Mouse (Mus musculus) hindbrain, embryonic 11.5 days (tissue): ENCODE results near the gene Gm20708. TPM values are rescaled to one million over a fixed set of nuclear protein-coding genes. Genes with fewer than 3 reads are reported as not detected.

Source experiments
- ATAC-seq: fragments of 200-750 bp; cut with Nextera tagmentation; 2 replicates; pipeline ENCODE4 v1.8.0; 2017; ENCODE audit warnings: mild to moderate bottlenecking, moderate TSS enrichment, moderate library complexity; ENCODE audit not compliant: low FRiP score
- DNase-seq: peaks from one replicate; pipeline ENCODE4 v3.0.0-alpha.2; 2015; ENCODE audit warnings: low spot score
- H3K27ac ChIP-seq: fragments of 300-500 bp; sonication (generic); 2 replicates; pipeline ENCODE4 v1.5.1; 2014; ENCODE audit warnings: mild to moderate bottlenecking, low read depth, low read length
- H3K27me3 ChIP-seq: fragments of 300-500 bp; sonication (generic); 2 replicates; pipeline ENCODE4 v1.6.1; 2014; ENCODE audit warnings: mild to moderate bottlenecking, low read length, moderate library complexity, mixed read lengths; ENCODE audit not compliant: control insufficient read depth, insufficient read depth
- H3K36me3 ChIP-seq: fragments of 300-500 bp; sonication (generic); 2 replicates; pipeline ENCODE4 v1.6.1; 2014; ENCODE audit warnings: mild to moderate bottlenecking, low read length, moderate library complexity, mixed read lengths; ENCODE audit not compliant: control insufficient read depth, insufficient read depth
- H3K4me1 ChIP-seq: fragments of 300-500 bp; sonication (generic); replicated peaks from 2 replicates; pipeline ENCODE4 v1.6.1; 2014; ENCODE audit warnings: low read length, mixed read lengths; ENCODE audit not compliant: control insufficient read depth, insufficient read depth
- H3K4me2 ChIP-seq: fragments of 300-500 bp; sonication (generic); replicated peaks from 2 replicates; pipeline ENCODE4 v1.6.1; 2014; ENCODE audit warnings: mild to moderate bottlenecking, low read depth, low read length
- H3K4me3 ChIP-seq: fragments of 300-500 bp; sonication (generic); 2 replicates; pipeline ENCODE4 v1.5.1; 2014; ENCODE audit warnings: low read depth, low read length
- H3K9ac ChIP-seq: fragments of 300-500 bp; sonication (generic); 2 replicates; pipeline ENCODE4 v1.6.1; 2014; ENCODE audit warnings: low read depth, low read length
- H3K9me3 ChIP-seq: fragments of 300-500 bp; sonication (generic); 2 replicates; pipeline ENCODE4 v1.6.1; 2016; ENCODE audit warnings: low read length; ENCODE audit not compliant: control insufficient read depth
- WGBS: fragments of 180-500 bp; shearing (Covaris S2); extraction: QIAGEN DNeasy Blood & Tissue Kit; methylation state at CpG from one replicate; pipeline ENCODE4 v1.1.7; 2014; 5-methylcytosine and 5-hydroxymethylcytosine counted together
- polyA plus RNA-seq: library from polyadenylated mRNA; unstranded; fragments of >200 nt; fragmentation: Nextera tagmentation; extraction: Ambion mirVana; gene quantifications from 2 replicates; pipeline ENCODE4 v1.2.1, GENCODE M21; 2014

Gene Gm20708
- polyA plus RNA-seq: 0.83 and 1.2 TPM in 2 replicates

GRCm38 (mm10) chr11:117809407-117810311 lies at the start of gene Gm20708, which contains the start of gene Syngr2:
Gene Gm20708, plus strand, starts transcription at chr11:117809668.
Gene Syngr2, plus strand, starts transcription at chr11:117809668.
- Histone ChIP-seq H3K4me2 (peak within 1 kb of the TSS; percentile 100), H3K36me3 (no peaks in the 10 kb centered on the region; the same call in 1 of the 2 replicates), H3K27me3 (peaks cover 5% of the 10 kb centered on the region; the same call in 1 of the 2 replicates), H3K9ac (peak within 1 kb of the TSS; percentile 64), H3K27ac (peak within 1 kb of the TSS; percentile 30; the same call in 1 of the 2 replicates), H3K9me3 (no peaks in the 10 kb centered on the region), H3K4me3 (peak within 1 kb of the TSS; percentile 62), H3K4me1 (peaks cover 5% of the 10 kb centered on the region; the same call in 1 of the 2 replicates)
- DNase-seq: peak; percentile 90
- WGBS: under 1% methylated on average over 73 of the region's 75 CpGs
- ATAC-seq: peak; percentile 69

- 94% methylated on average over 26 of the region's 26 CpGs for WGBS
- Histone ChIP-seq H3K4me3 (no peak overlapping the region), H3K36me3 (peaks cover 26% of the 10 kb centered on the region), H3K4me2 (no peak overlapping the region), H3K9ac (no peak overlapping the region), H3K27me3 (no peaks in the 10 kb centered on the region), H3K27ac (no peak overlapping the region), H3K9me3 (no peaks in the 10 kb centered on the region), H3K4me1 (no peaks in the 10 kb centered on the region)
- DNase-seq (no peak), ATAC-seq (no peak)
Measured at GRCm38 (mm10) chr11:117760374-117761119, 48.9 kb upstream of the Gm20708 start.

GRCm38 (mm10) chr11:117761801-117762200 lies 47.7 kb upstream of the Gm20708 start:
- Histone ChIP-seq H3K27ac (no peak overlapping the region), H3K4me1 (no peaks in the 10 kb centered on the region), H3K27me3 (no peaks in the 10 kb centered on the region), H3K9me3 (no peaks in the 10 kb centered on the region), H3K36me3 (peaks cover 19% of the 10 kb centered on the region), H3K4me3 (no peak overlapping the region), H3K4me2 (no peak overlapping the region), H3K9ac (no peak overlapping the region)
- 93% methylated on average over 13 of the region's 13 CpGs for WGBS
- no peak for ATAC-seq
- DNase-seq: no peak

- Histone ChIP-seq H3K9ac (no peak overlapping the region), H3K27ac (no peak overlapping the region), H3K4me1 (no peaks in the 10 kb centered on the region), H3K27me3 (no peaks in the 10 kb centered on the region), H3K9me3 (no peaks in the 10 kb centered on the region), H3K4me2 (no peak overlapping the region), H3K4me3 (no peak overlapping the region), H3K36me3 (peaks cover 16% of the 10 kb centered on the region)
- 90% methylated on average over 12 of the region's 12 CpGs for WGBS
- DNase-seq (no peak), ATAC-seq (no peak)
Measured at GRCm38 (mm10) chr11:117762246-117762645, 47.2 kb upstream of the Gm20708 start.

- Histone ChIP-seq H3K9ac (no peak overlapping the region), H3K27ac (no peak overlapping the region), H3K4me2 (no peak overlapping the region), H3K9me3 (no peaks in the 10 kb centered on the region), H3K36me3 (peaks cover 9% of the 10 kb centered on the region), H3K4me3 (no peak overlapping the region), H3K4me1 (no peaks in the 10 kb centered on the region), H3K27me3 (no peaks in the 10 kb centered on the region)
- DNase-seq: no peak
- 93% methylated on average over 9 of the region's 9 CpGs for WGBS
- ATAC-seq: no peak
Measured at GRCm38 (mm10) chr11:117764319-117764718, 45.1 kb upstream of the Gm20708 start.

GRCm38 (mm10) chr11:117765361-117765760 lies 44.1 kb upstream of the Gm20708 start:
- DNase-seq (no peak), ATAC-seq (no peak)
- Histone ChIP-seq H3K4me1 (no peaks in the 10 kb centered on the region), H3K9ac (no peak overlapping the region), H3K36me3 (peaks cover 7% of the 10 kb centered on the region; the same call in 1 of the 2 replicates), H3K4me2 (no peak overlapping the region), H3K27me3 (no peaks in the 10 kb centered on the region), H3K9me3 (no peaks in the 10 kb centered on the region), H3K27ac (no peak overlapping the region), H3K4me3 (no peak overlapping the region)
- WGBS: 88% methylated on average over 5 of the region's 5 CpGs

- no peak for ATAC-seq
- WGBS: 93% methylated on average over 3 of the region's 3 CpGs
- 0 out of 2 replicates have a peak, but pooled peaks cover 5% of the 10 kb centered on the region for H3K36me3 ChIP-seq
Measured at GRCm38 (mm10) chr11:117766275-117766674, 43.2 kb upstream of the Gm20708 start.

GRCm38 (mm10) chr11:117768725-117769682 lies 40.5 kb upstream of the Gm20708 start:
- H3K9me3 ChIP-seq: no peaks in the 10 kb centered on the region
- H3K4me3 ChIP-seq: no peak overlapping the region
- H3K4me2 ChIP-seq: no peak overlapping the region
- H3K4me1 ChIP-seq: no peaks in the 10 kb centered on the region
- no peak for DNase-seq
- H3K27ac ChIP-seq: 0 out of 2 replicates have a peak overlapping the region, but pooled peaks have one; percentile 4
- H3K27me3 ChIP-seq: no peaks in the 10 kb centered on the region
- no peak overlapping the region for H3K9ac ChIP-seq
- no peak for ATAC-seq
- 87% methylated on average over 20 of the region's 20 CpGs for WGBS
- 0 out of 2 replicates have a peak, but pooled peaks cover 5% of the 10 kb centered on the region for H3K36me3 ChIP-seq

More at GRCm38 (mm10) chr11:117766275-117766674, 43.2 kb upstream of the Gm20708 start:
- no peak overlapping the region for H3K27ac ChIP-seq
- no peak for DNase-seq
- H3K9ac ChIP-seq: no peak overlapping the region
- H3K4me1 ChIP-seq: no peaks in the 10 kb centered on the region
- H3K4me3 ChIP-seq: no peak overlapping the region
- no peaks in the 10 kb centered on the region for H3K9me3 ChIP-seq
- no peak overlapping the region for H3K4me2 ChIP-seq
- H3K27me3 ChIP-seq: no peaks in the 10 kb centered on the region
